Mouse (Mus musculus): ENCODE results near the gene 2410002F23Rik.

- TF ChIP-seq ZC3H11A (IDR thresholded peaks at IDR 0.05; ENCODE audit: borderline replicate concordance, low read depth, low read length): no peak
- no peak for TF ChIP-seq HCFC1 (IDR thresholded peaks at IDR 0.05; ENCODE audit: borderline replicate concordance, insufficient read depth, low read length)
Measured at GRCm38 (mm10) chr7:44208307-44208706, 38.2 kb upstream of the 2410002F23Rik start.

Data from ES-E14 (cell line).